ENCODE assay signal across 8 mouse cellular contexts in the genomic region with DNA sequence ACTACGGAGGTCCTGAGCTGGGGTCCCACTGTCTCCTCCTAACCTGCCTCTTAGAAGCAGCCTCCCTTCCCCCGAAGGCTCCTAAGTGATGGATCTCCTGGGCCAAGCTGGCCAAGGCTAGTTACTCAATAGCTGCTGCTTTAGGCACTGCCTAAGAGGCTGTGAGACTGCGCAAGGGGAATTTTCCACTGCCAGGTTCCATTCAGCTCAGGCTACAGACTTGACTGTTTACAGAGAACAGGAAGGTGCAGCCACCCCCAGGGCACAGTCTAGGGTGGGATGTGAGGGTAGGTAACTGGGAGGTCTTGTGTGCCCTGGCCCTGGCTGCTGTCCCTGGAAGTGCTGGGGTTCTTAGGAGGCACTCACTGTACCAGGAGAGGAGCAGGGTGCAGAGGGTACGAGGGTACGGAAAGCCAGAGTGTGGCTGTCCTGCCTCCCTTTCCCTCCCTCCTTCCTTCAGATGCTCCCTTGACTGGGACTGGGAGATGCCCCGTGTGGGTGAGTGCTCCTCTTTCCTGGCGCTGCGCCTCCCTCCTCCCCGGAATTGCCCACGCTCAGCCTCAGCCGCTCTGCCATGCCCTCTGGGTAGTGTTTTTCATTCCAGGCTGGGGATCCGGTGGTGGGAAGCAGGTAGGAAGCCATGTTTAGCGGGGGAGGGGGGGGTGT.
DNase-seq lines count a peak whose midpoint lies in the region; ATAC-seq and TF ChIP-seq lines count a peak whose summit lies in the region.

No protein-coding gene starts in this region.

- H3K4me2 ChIP-seq in forebrain, postnatal 0 days (ENCODE audit: low read depth), result peak overlapping the region; percentile 3; the same call in 1 of the 2 replicates
- H3K4me2 ChIP-seq in forebrain, embryonic 16.5 days (ENCODE audit: low read length), result no peak overlapping the region

- TF ChIP-seq CTCF in forebrain, postnatal 0 days (IDR thresholded peaks at IDR 0.05; ENCODE audit: low read depth), result no peak
- TF ChIP-seq CTCF in brain, embryonic 14.5 days (IDR thresholded peaks at IDR 0.05; ENCODE audit: borderline replicate concordance, extremely low read depth, insufficient read depth, insufficient read length), result no peak

- 34% methylated on average over 11 of the region's 13 CpGs for WGBS in forebrain, postnatal 0 days
- WGBS in forebrain, embryonic 16.5 days, result 40% methylated on average over 13 of the region's 13 CpGs

- H3K9me3 ChIP-seq in forebrain, postnatal 0 days (ENCODE audit: low read length), result no peaks in the 10 kb centered on the region
- no peaks in the 10 kb centered on the region for H3K9me3 ChIP-seq in forebrain, embryonic 16.5 days (ENCODE audit: control insufficient read depth, low read length)

- H3K36me3 ChIP-seq in forebrain, postnatal 0 days (ENCODE audit: insufficient read depth), result no peaks in the 10 kb centered on the region
- H3K36me3 ChIP-seq in forebrain, embryonic 16.5 days (ENCODE audit: control insufficient read depth, insufficient read depth), result no peaks in the 10 kb centered on the region

- no peaks in the 10 kb centered on the region for H3K27me3 ChIP-seq in forebrain, postnatal 0 days (ENCODE audit: insufficient read depth, low read length)
- no peaks in the 10 kb centered on the region for H3K27me3 ChIP-seq in forebrain, embryonic 16.5 days (replicated peaks; ENCODE audit: control insufficient read depth, insufficient read depth, low read length)

- peak; percentile 47; the same call in 1 of the 2 replicates for ATAC-seq in forebrain, postnatal 0 days
- no peak; the same call in 1 of the 2 replicates for ATAC-seq in forebrain, embryonic 16.5 days
- ATAC-seq in inflammation-experienced regulatory T-cells, adult 6 months, result no peak

- no peak for TF ChIP-seq POLR2A in brain, embryonic 14.5 days (IDR thresholded peaks at IDR 0.05; ENCODE audit: borderline replicate concordance, extremely low read depth, insufficient read depth, insufficient read length, poor library complexity, severe bottlenecking)

- intact Hi-C loops in left cerebral cortex, postnatal 25 days (cut with DNase I), result no loop called here

- H3K4me3 ChIP-seq in forebrain, postnatal 0 days (ENCODE audit: low read depth, low read length), result no peak overlapping the region
- H3K4me3 ChIP-seq in forebrain, embryonic 16.5 days (replicated peaks; ENCODE audit: low read length), result no peak overlapping the region

- no peak for DNase-seq in forebrain, postnatal 0 days
- DNase-seq in brain, embryonic 14.5 days (ENCODE audit: low read depth), result peak; percentile 21
- DNase-seq in gastrocnemius, postnatal 10 days, result peak; percentile 33
- peak; percentile 16 for DNase-seq in induced T-regulatory cell, adult 2 months (ENCODE audit: low read depth)
- peak; percentile 14 to 31 for DNase-seq in left cerebral cortex, postnatal 25 days (ENCODE audit: low spot score in 2 of 2)
- DNase-seq in neural tube, embryonic 10.5 days (ENCODE audit: extremely low spot score, low spot score), result peak; percentile 33

- H3K4me1 ChIP-seq in forebrain, postnatal 0 days (ENCODE audit: insufficient read depth), result no peaks in the 10 kb centered on the region
- H3K4me1 ChIP-seq in forebrain, embryonic 16.5 days (replicated peaks; ENCODE audit: control insufficient read depth, insufficient read depth, low read length), result no peaks in the 10 kb centered on the region; the same call in 1 of the 2 replicates

- no peak overlapping the region for H3K27ac ChIP-seq in forebrain, postnatal 0 days (ENCODE audit: low read depth, low read length)
- no peak overlapping the region for H3K27ac ChIP-seq in forebrain, embryonic 16.5 days (ENCODE audit: low read length)

- H3K9ac ChIP-seq in forebrain, postnatal 0 days, result no peak overlapping the region
- H3K9ac ChIP-seq in forebrain, embryonic 16.5 days (replicated peaks; ENCODE audit: low read depth, low read length), result no peak overlapping the region
